Mouse (Mus musculus) left cerebral cortex, postnatal 10 days (tissue): ENCODE results near the gene Gm3045. TPM values are rescaled to one million over a fixed set of nuclear protein-coding genes. Genes with fewer than 3 reads are reported as not detected.

Experiments used
- DNase-seq, 2 experiments: peaks; one replicate each; pipeline ENCODE4 v3.0.0; 2021 to 2022; ENCODE audit warnings: low spot score in 2 of 2, mixed read lengths in 1 of 2; ENCODE audit errors: extremely low spot score in 1 of 2
- intact Hi-C: fragments of 180-260 bp; cut with DNase I; formaldehyde crosslinking; loops from one replicate; pipeline ENCODE4 v1.15.1; 2025
- total RNA-seq, 2 experiments: library from RNA; stranded (reverse); gene quantifications; 2 replicates each; pipeline ENCODE4 v1.2.3; 2021

Gm3045 gene
- total RNA-seq, 2 experiments from 2014 or later, result not detected

- intact Hi-C loops, result loop anchor here (5.0 to 10.0 kb wide), 2 partner anchors 169 to 792 kb away; no protein-coding TSS in a partner anchor
- peak in 1 of 2 experiments; percentile 23 for DNase-seq
Observed at GRCm38 (mm10) chr13:56475363-56475762, 49.0 kb downstream of the Gm3045 start.

- intact Hi-C loops, result loop anchor here (5.0 to 10.0 kb wide), 2 partner anchors 168 to 791 kb away; no protein-coding TSS in a partner anchor
- no peak for DNase-seq
Observed at GRCm38 (mm10) chr13:56476790-56477189, 50.4 kb downstream of the Gm3045 start.

- intact Hi-C loops, result loop anchor here (5.0 to 10.0 kb wide), 2 partner anchors 168 to 790 kb away; no protein-coding TSS in a partner anchor
- peak; percentile 46 to 83 for DNase-seq
Observed at GRCm38 (mm10) chr13:56477271-56477670, 50.9 kb downstream of the Gm3045 start.

GRCm38 (mm10) chr13:56478027-56478426 is 51.6 kb downstream of the Gm3045 start:
- no peak for DNase-seq
- intact Hi-C loops, result loop anchor here (5.0 to 10.0 kb wide), 2 partner anchors 167 to 789 kb away; no protein-coding TSS in a partner anchor

GRCm38 (mm10) chr13:56482146-56482545 is 55.8 kb downstream of the Gm3045 start, which contains the start of gene Il9:
TSS of gene Il9 (minus strand) at chr13:56482246.
- DNase-seq, result no peak
- intact Hi-C loops, result no loop called here

Other genes with a start within 250 kb of the Gm3045 start
- 1 to 10 TPM; 2.0 to 2.1 TPM for gene Tifab, start 247.7 kb upstream of the Gm3045 start, total RNA-seq
- not detected for gene Neurog1, start 174.4 kb upstream of the Gm3045 start, total RNA-seq
- 100 to 1,000 TPM in 1 of 2 experiments, 10 to 100 TPM in 1; 99.1 to 109 TPM for gene Cxcl14, start 130.0 kb upstream of the Gm3045 start, total RNA-seq
- under 1 TPM in 1 of 2 experiments, not detected in 1; 0.10 TPM for gene Slc25a48, start 11.8 kb downstream of the Gm3045 start, total RNA-seq
- gene Il9, start 55.7 kb downstream of the Gm3045 start, total RNA-seq, result not detected
- gene Fbxl21, start 95.9 kb downstream of the Gm3045 start, total RNA-seq, result 1 to 10 TPM; 3.8 to 4.2 TPM
- gene Lect2, start 121.9 kb downstream of the Gm3045 start, total RNA-seq, result not detected
- 1 to 10 TPM; 3.5 to 4.0 TPM for gene Tgfbi, start 182.9 kb downstream of the Gm3045 start, total RNA-seq